ENCODE assay signal across 21 mouse cellular contexts in genomic region chr1:171227879-171228278, GRCm38 (mm10). TPM values are rescaled to one million over a fixed set of nuclear protein-coding genes. Genes with fewer than 3 reads are reported as not detected.
"Had no signal": no experiment of that assay in that cellular context is flagged by ENCODE, and none has a peak within 500 bp of the region (broad histone marks: within the 10 kb centered on the region; RNA-seq: fewer than 3 reads in every experiment).

No protein-coding gene starts in this region.

- H3K27me3 ChIP-seq: lung, embryonic 15.5 days; megakaryocyte, embryonic 14.5 days; midbrain, embryonic 13.5 days; midbrain, embryonic 15.5 days; neural tube, embryonic 12.5 days; stomach, embryonic 15.5 days had no signal

- ATAC-seq: lung, postnatal 0 days; midbrain, embryonic 13.5 days; midbrain, embryonic 15.5 days had no signal

- DNase-seq: lung, adult 2 months; lung, postnatal 14 days; lung, postnatal 36 days; right cerebral cortex, postnatal 14 days; thymus, adult 2 months; thymus, postnatal 25 days; thymus, postnatal 4 days had no signal

- H3K36me3 ChIP-seq: lung, embryonic 15.5 days; midbrain, embryonic 13.5 days; midbrain, embryonic 15.5 days; neural tube, embryonic 12.5 days; stomach, embryonic 15.5 days had no signal

- H3K4me3 ChIP-seq: lung, embryonic 15.5 days; megakaryocyte, embryonic 14.5 days; midbrain, embryonic 13.5 days; midbrain, embryonic 15.5 days; neural tube, embryonic 12.5 days; stomach, embryonic 15.5 days had no signal

- H3K9ac ChIP-seq: lung, embryonic 15.5 days; midbrain, embryonic 13.5 days; midbrain, embryonic 15.5 days; neural tube, embryonic 12.5 days; stomach, embryonic 15.5 days had no signal

- H3K27ac ChIP-seq: lung, embryonic 15.5 days; midbrain, embryonic 13.5 days; midbrain, embryonic 15.5 days; neural tube, embryonic 12.5 days; stomach, embryonic 15.5 days; stomach, postnatal 0 days had no signal

- H3K4me1 ChIP-seq: stomach, embryonic 15.5 days had no signal

- H3K4me2 ChIP-seq: lung, embryonic 15.5 days; midbrain, embryonic 11.5 days; midbrain, embryonic 13.5 days; midbrain, embryonic 15.5 days; neural tube, embryonic 12.5 days; stomach, embryonic 15.5 days had no signal

- H3K9me3 ChIP-seq: lung, embryonic 15.5 days; megakaryocyte, embryonic 14.5 days; midbrain, embryonic 13.5 days; midbrain, embryonic 15.5 days; neural tube, embryonic 12.5 days; stomach, embryonic 15.5 days had no signal

RNA-seq across cellular contexts. Expression of gene Apoa2, which starts 3.0 kb away (rescaled TPM):
- total RNA-seq: monocyte, adult 5-6 weeks; neutrophil, adult 5-6 weeks had no signal
- polyA plus RNA-seq: macrophage had no signal

RNA-seq across cellular contexts. Expression of gene Nr1i3, which starts 14.1 kb away (rescaled TPM):
- total RNA-seq: neutrophil, adult 5-6 weeks had no signal
- polyA plus RNA-seq: spleen, adult 2 months had no signal

RNA-seq across cellular contexts. Expression of gene Adamts4, which starts 22.3 kb away (rescaled TPM):
- total RNA-seq: megakaryocyte progenitor cell, adult 5-6 weeks; monocyte, adult 5-6 weeks had no signal
